Mouse (Mus musculus) natural killer cell, adult 2 months (primary cell): ENCODE data around the gene Smim7.

Source experiments
- DNase-seq, 2 experiments: peaks; one replicate each; pipeline ENCODE4 v3.0.0; 2022; ENCODE audit warnings: low spot score in 2 of 2

The Smim7 gene

DNA sequence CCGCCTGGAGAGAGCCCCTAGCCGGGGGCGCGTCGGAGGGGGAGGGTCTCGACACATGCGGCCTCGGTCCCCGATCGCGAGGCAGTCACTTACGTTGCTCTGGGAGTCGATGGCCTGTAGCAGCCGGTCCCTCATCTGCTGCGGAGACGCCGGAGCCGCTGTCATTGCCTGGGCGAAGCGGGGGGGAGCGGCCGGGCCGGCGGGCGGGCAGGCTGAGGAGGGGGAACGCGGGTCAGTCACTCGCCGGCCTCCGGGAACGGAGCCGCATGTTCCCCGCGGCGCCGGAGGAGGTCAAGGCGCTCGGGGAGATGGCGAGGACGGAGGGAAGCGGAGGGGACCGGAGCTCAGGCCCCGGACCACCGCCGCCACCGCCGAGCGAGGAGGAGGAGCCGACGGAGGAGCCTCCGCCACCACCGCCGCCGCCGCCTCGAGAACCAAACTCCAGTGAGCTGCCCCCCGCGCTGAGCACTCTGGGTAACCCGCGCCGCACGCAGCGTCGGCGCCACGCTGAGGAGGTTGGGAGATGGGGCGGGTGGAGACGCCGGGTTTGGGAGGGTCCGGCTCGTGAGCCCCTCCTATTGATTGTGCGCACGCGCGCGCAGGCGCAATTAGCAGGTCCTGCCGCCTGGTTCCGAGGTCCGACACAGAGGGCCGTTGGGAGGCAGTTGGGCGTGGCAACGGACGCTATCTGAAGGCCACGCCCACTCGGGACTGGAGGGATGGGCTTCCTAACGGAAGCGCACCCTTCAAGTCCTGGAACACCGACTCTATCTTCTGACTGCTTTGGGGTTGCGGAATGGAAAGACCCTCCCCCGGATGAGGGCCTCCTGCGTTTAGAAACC is 22.9 kb downstream of the Smim7 start, which contains the start of gene Med26:
Gene Med26 (minus strand): TSS at position 469 of the 842 bp plus-strand sequence.
- DNase-seq = peak; percentile 94 to 96

DNA sequence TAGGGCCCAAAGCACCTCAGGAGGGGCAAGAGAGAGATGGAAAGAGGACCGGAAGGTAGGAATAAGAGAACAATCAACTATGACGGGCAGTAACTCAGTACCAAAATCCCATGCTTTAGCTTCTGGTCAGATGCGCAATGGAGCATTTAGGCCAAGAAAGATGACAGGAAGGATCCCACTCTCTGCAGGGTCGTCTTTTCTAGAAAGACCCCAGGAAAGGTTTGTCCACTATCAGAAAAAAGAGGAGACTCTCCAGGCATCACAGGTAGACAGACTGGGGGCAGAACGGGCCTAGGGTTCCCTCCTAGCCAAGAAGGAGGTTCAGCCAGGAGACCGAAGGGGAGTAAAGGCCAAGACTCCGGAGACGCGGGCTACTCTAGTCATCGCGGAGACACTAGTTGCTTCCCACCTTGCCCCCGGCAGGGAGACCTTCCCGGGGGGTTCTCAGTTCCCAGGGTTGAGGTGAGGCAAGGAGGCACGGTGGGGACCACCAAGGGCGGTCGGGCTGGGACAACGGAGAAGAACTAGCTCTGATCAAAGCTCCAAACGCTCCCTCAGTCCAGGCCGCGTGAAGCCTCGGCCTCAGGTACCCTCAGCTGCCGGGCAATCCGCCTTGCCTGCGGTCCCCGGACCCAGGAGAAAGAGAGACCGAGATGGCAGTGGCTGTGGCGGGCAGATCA is 23.6 kb downstream of the Smim7 start:
- peak; percentile 17 to 20 for DNase-seq

DNA sequence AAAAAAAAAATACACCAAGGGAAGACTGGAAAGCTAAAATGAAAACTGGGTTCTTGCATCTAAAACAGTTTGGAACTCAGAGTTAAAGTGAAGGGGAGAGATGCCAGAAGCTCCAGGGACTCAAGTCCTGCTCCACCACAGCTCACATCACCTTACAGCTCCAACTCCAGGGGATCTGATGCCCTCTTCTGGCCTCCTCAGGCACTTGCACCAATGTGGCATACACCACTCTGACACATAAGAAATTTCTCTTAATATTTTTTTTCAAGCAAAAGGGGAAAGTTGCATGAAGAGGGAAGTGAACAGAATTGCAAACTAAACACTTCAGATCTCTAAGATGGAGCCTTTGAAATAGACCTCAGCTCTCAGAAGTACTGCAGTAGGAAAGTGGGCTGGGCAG is 31.7 kb downstream of the Smim7 start:
- DNase-seq = peak in 1 of 2 experiments; percentile 8

DNA sequence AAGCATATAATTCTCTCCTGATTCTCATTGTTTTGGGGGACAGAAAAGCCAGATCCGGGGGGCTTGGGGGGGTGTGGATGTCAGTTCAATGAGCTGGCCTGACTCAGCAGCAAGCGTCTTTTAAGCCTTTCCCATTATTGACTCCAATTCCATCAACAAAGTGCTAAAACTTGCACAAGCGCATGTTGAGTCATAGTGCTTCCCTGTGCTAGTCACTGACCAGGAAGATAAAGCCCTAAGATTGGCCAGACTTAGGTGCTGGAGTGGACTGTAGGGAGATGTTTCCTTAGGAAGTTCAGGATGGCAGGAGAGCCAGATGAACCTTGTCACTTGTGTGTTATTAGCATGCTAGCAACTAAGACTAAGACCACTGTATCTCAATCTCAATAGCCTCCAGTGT is 36.0 kb downstream of the Smim7 start:
- DNase-seq = no peak

DNA sequence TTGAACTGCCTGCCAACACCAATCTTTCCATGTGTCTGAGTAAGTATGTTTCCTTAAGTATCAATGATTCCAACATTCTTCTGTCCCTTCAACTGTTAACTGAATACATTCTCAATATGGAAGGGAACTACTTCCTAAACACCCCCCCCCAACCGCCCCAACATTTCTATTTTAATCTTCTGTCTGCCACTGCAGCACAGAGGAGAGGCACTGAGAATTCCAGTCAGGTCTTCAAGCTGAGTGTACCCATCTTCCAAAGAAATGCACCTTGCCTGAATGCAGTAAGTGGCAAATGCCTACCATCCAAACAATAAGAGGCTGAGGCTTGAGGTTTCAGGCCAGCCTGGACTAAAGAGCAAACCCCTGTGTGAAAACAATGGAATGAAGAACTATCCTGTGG is 38.8 kb downstream of the Smim7 start:
- no peak for DNase-seq

DNA sequence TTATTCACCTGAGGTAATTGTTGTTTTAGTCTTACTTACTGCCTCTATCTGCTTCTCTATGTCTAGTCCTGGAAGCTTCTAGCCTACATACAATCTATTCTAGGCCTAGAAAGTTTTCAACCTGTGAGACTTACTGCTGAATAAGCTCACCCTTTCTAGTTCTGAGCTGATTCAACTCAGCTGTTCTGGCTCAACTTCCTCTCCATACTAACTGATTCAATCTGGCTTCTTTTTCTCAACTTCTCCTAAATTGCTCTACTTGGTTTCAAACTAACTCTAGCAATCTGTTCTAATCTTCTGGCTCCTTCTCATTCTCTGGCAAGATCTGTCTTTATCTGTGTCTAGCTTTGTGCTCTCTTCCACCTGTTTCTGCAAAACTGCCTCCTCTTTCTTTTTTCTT is 49.0 kb downstream of the Smim7 start:
- no peak for DNase-seq

DNA sequence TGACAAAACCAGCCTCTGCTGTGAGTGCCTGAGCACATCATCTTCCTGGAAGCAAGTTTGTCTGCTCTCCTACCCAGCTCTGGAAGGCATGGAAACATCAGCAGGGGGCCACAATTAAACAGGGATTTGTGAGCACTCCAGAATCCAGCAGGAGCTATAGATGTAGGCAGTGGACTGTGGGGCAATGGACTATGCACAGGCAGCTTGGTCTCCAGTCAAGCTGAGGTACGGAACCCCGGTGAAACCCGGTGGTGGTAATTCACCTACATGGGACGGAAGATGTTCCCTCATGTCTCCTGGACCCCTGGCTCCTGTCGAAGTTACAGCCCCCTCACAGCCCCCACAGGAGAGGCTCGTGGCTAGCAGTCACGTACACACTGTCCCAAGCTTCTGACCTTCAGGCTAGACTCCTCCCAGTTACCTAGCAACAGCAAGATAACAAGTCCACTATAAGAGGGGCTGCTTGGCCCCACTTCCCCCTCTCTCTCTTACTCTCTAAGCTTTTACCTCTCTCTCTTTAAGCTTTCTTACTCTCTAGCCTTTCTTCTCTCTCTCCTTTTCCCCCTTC is 53.4 kb downstream of the Smim7 start:
- no peak for DNase-seq
